Mouse (Mus musculus): ENCODE results near the gene Btg1. TPM values are rescaled to one million over a fixed set of nuclear protein-coding genes. Genes with fewer than 3 reads are reported as not detected.

Btg1 gene
- polyA plus RNA-seq, 1 experiment from 2014 or later, result 48.8 TPM

- Histone ChIP-seq H3K27ac (ENCODE audit: low read length) (no peak overlapping the region), H3K4me1 (ENCODE audit: control insufficient read depth, insufficient read depth, low read length) (no peaks in the 10 kb centered on the region), H3K27me3 (ENCODE audit: control insufficient read depth, insufficient read depth, low read length) (no peaks in the 10 kb centered on the region), H3K36me3 (ENCODE audit: control insufficient read depth, insufficient read depth, low read length) (no peaks in the 10 kb centered on the region), H3K4me2 (ENCODE audit: low read depth, low read length) (no peak overlapping the region), H3K4me3 (replicated peaks; ENCODE audit: low read length) (no peak overlapping the region), H3K9me3 (replicated peaks; ENCODE audit: control insufficient read depth, low read length) (no peaks in the 10 kb centered on the region), H3K9ac (ENCODE audit: low read length) (no peak overlapping the region)
- 60% methylated on average over 3 of the region's 3 CpGs for WGBS
- ATAC-seq (ENCODE audit: insufficient read depth, low FRiP score), result no peak
Observed at GRCm38 (mm10) chr10:96602339-96602738, 14.5 kb upstream of the Btg1 start.

GRCm38 (mm10) chr10:96605168-96605567, 11.6 kb upstream of the Btg1 start:
- no peak overlapping the region for H3K4me2 ChIP-seq (ENCODE audit: low read depth, low read length)
- ATAC-seq (ENCODE audit: insufficient read depth, low FRiP score), result no peak
- no peaks in the 10 kb centered on the region for H3K36me3 ChIP-seq (ENCODE audit: control insufficient read depth, insufficient read depth, low read length)
- H3K4me3 ChIP-seq (replicated peaks; ENCODE audit: low read length), result no peak overlapping the region
- H3K27me3 ChIP-seq (ENCODE audit: control insufficient read depth, insufficient read depth, low read length), result no peaks in the 10 kb centered on the region
- H3K27ac ChIP-seq (ENCODE audit: low read length), result no peak overlapping the region
- no peaks in the 10 kb centered on the region for H3K4me1 ChIP-seq (ENCODE audit: control insufficient read depth, insufficient read depth, low read length)
- H3K9ac ChIP-seq (ENCODE audit: low read length), result no peak overlapping the region
- H3K9me3 ChIP-seq (replicated peaks; ENCODE audit: control insufficient read depth, low read length), result no peaks in the 10 kb centered on the region
- WGBS, result 88% methylated on average over 1 of the region's 1 CpGs

- no peaks in the 10 kb centered on the region for H3K27me3 ChIP-seq (ENCODE audit: control insufficient read depth, insufficient read depth, low read length)
- WGBS, result 69% methylated on average over 2 of the region's 2 CpGs
- no peak for ATAC-seq (ENCODE audit: insufficient read depth, low FRiP score)
- no peaks in the 10 kb centered on the region for H3K36me3 ChIP-seq (ENCODE audit: control insufficient read depth, insufficient read depth, low read length)
- no peaks in the 10 kb centered on the region for H3K4me1 ChIP-seq (ENCODE audit: control insufficient read depth, insufficient read depth, low read length)
- no peak overlapping the region for H3K4me2 ChIP-seq (ENCODE audit: low read depth, low read length)
- no peak overlapping the region for H3K27ac ChIP-seq (ENCODE audit: low read length)
- H3K9ac ChIP-seq (ENCODE audit: low read length), result no peak overlapping the region
- H3K4me3 ChIP-seq (replicated peaks; ENCODE audit: low read length), result no peak overlapping the region
- H3K9me3 ChIP-seq (replicated peaks; ENCODE audit: control insufficient read depth, low read length), result no peaks in the 10 kb centered on the region
Observed at GRCm38 (mm10) chr10:96605856-96606255, 10.9 kb upstream of the Btg1 start.

GRCm38 (mm10) chr10:96607617-96608185, 9.1 kb upstream of the Btg1 start:
- no peaks in the 10 kb centered on the region for H3K36me3 ChIP-seq (ENCODE audit: control insufficient read depth, insufficient read depth, low read length)
- H3K4me1 ChIP-seq (ENCODE audit: control insufficient read depth, insufficient read depth, low read length), result no peaks in the 10 kb centered on the region
- no peak overlapping the region for H3K4me3 ChIP-seq (replicated peaks; ENCODE audit: low read length)
- no peak overlapping the region for H3K9ac ChIP-seq (ENCODE audit: low read length)
- H3K27ac ChIP-seq (ENCODE audit: low read length), result no peak overlapping the region
- no peak for ATAC-seq (ENCODE audit: insufficient read depth, low FRiP score)
- 85% methylated on average over 4 of the region's 4 CpGs for WGBS
- no peaks in the 10 kb centered on the region for H3K27me3 ChIP-seq (ENCODE audit: control insufficient read depth, insufficient read depth, low read length)
- H3K9me3 ChIP-seq (replicated peaks; ENCODE audit: control insufficient read depth, low read length), result no peaks in the 10 kb centered on the region
- no peak overlapping the region for H3K4me2 ChIP-seq (ENCODE audit: low read depth, low read length)

- 81% methylated on average over 8 of the region's 8 CpGs for WGBS
- Histone ChIP-seq H3K9ac (ENCODE audit: low read length) (no peak overlapping the region), H3K36me3 (ENCODE audit: control insufficient read depth, insufficient read depth, low read length) (no peaks in the 10 kb centered on the region), H3K27ac (ENCODE audit: low read length) (no peak overlapping the region), H3K4me1 (ENCODE audit: control insufficient read depth, insufficient read depth, low read length) (no peaks in the 10 kb centered on the region), H3K9me3 (replicated peaks; ENCODE audit: control insufficient read depth, low read length) (no peaks in the 10 kb centered on the region), H3K27me3 (ENCODE audit: control insufficient read depth, insufficient read depth, low read length) (no peaks in the 10 kb centered on the region), H3K4me3 (replicated peaks; ENCODE audit: low read length) (no peak overlapping the region), H3K4me2 (ENCODE audit: low read depth, low read length) (no peak overlapping the region)
- ATAC-seq (ENCODE audit: insufficient read depth, low FRiP score), result no peak
Observed at GRCm38 (mm10) chr10:96609356-96610345, 7.2 kb upstream of the Btg1 start.

GRCm38 (mm10) chr10:96616001-96616708, 651 bp upstream of the Btg1 start:
- Histone ChIP-seq H3K27me3 (ENCODE audit: control insufficient read depth, insufficient read depth, low read length) (no peaks in the 10 kb centered on the region), H3K4me1 (ENCODE audit: control insufficient read depth, insufficient read depth, low read length) (peaks cover 4% of the 10 kb centered on the region), H3K4me3 (replicated peaks; ENCODE audit: low read length) (peak overlapping the region; percentile 75), H3K9ac (ENCODE audit: low read length) (peak overlapping the region; percentile 73), H3K36me3 (ENCODE audit: control insufficient read depth, insufficient read depth, low read length) (peaks cover 4% of the 10 kb centered on the region; the same call in 1 of the 2 replicates), H3K4me2 (ENCODE audit: low read depth, low read length) (peak overlapping the region; percentile 75), H3K27ac (ENCODE audit: low read length) (peak overlapping the region; percentile 80), H3K9me3 (replicated peaks; ENCODE audit: control insufficient read depth, low read length) (no peaks in the 10 kb centered on the region)
- no peak for ATAC-seq (ENCODE audit: insufficient read depth, low FRiP score)
- under 1% methylated on average over 24 of the region's 24 CpGs for whole genome bisulfite sequencing

- ATAC-seq (ENCODE audit: insufficient read depth, low FRiP score), result no peak
- H3K27ac ChIP-seq (ENCODE audit: low read length), result peak overlapping the region; percentile 97
- H3K27me3 ChIP-seq (ENCODE audit: control insufficient read depth, insufficient read depth, low read length), result no peaks in the 10 kb centered on the region
- peaks cover 4% of the 10 kb centered on the region; the same call in 1 of the 2 replicates for H3K36me3 ChIP-seq (ENCODE audit: control insufficient read depth, insufficient read depth, low read length)
- H3K4me1 ChIP-seq (ENCODE audit: control insufficient read depth, insufficient read depth, low read length), result peaks cover 13% of the 10 kb centered on the region
- peak overlapping the region; percentile 97 for H3K9ac ChIP-seq (ENCODE audit: low read length)
- H3K9me3 ChIP-seq (replicated peaks; ENCODE audit: control insufficient read depth, low read length), result no peaks in the 10 kb centered on the region
- WGBS, result under 1% methylated on average over 76 of the region's 78 CpGs
- peak overlapping the region; percentile 75 for H3K4me3 ChIP-seq (replicated peaks; ENCODE audit: low read length)
- peak overlapping the region; percentile 48 for H3K4me2 ChIP-seq (ENCODE audit: low read depth, low read length)
Observed at GRCm38 (mm10) chr10:96617221-96617950, 580 bp downstream of the Btg1 start.

- Histone ChIP-seq H3K36me3 (ENCODE audit: control insufficient read depth, insufficient read depth, low read length) (peaks cover 7% of the 10 kb centered on the region), H3K9me3 (replicated peaks; ENCODE audit: control insufficient read depth, low read length) (no peaks in the 10 kb centered on the region), H3K9ac (ENCODE audit: low read length) (peak overlapping the region; percentile 97), H3K4me1 (ENCODE audit: control insufficient read depth, insufficient read depth, low read length) (peaks cover 18% of the 10 kb centered on the region), H3K4me2 (ENCODE audit: low read depth, low read length) (peak overlapping the region; percentile 48), H3K27ac (ENCODE audit: low read length) (peak overlapping the region; percentile 97), H3K4me3 (replicated peaks; ENCODE audit: low read length) (peak overlapping the region; percentile 75), H3K27me3 (ENCODE audit: control insufficient read depth, insufficient read depth, low read length) (no peaks in the 10 kb centered on the region)
- WGBS, result under 1% methylated on average over 29 of the region's 29 CpGs
- peak; percentile 12 for ATAC-seq (ENCODE audit: insufficient read depth, low FRiP score)
Observed at GRCm38 (mm10) chr10:96617951-96618575, 1.3 kb downstream of the Btg1 start.

All from stomach, embryonic 16.5 days (tissue).